Mouse (Mus musculus): ENCODE results near the gene Bmp6. TPM values are rescaled to one million over a fixed set of nuclear protein-coding genes. Genes with fewer than 3 reads are reported as not detected.
A peak's percentile ranks its signal among the peaks of the same experiment; 100 is the strongest.

Gene Bmp6
- polyA plus RNA-seq, 1 experiment from 2014 or later, result 0.27 TPM

- Histone ChIP-seq H3K27ac (ENCODE audit: low read depth, low read length) (no peak overlapping the region), H3K36me3 (ENCODE audit: control insufficient read depth, insufficient read depth, low read length) (no peaks in the 10 kb centered on the region), H3K4me3 (ENCODE audit: low read depth, low read length) (no peak overlapping the region), H3K27me3 (replicated peaks; ENCODE audit: control insufficient read depth, insufficient read depth, low read length) (no peaks in the 10 kb centered on the region), H3K9me3 (ENCODE audit: control insufficient read depth, low read length) (no peaks in the 10 kb centered on the region), H3K4me1 (replicated peaks; ENCODE audit: control insufficient read depth, insufficient read depth, low read length) (no peaks in the 10 kb centered on the region), H3K9ac (ENCODE audit: low read depth, low read length) (no peak overlapping the region), H3K4me2 (no peak overlapping the region)
- DNase-seq (ENCODE audit: low spot score) (no peak), ATAC-seq (replicated peaks; ENCODE audit: low FRiP score) (no peak)
- 32% methylated on average over 2 of the region's 2 CpGs for WGBS
Measured at GRCm38 (mm10) chr13:38327377-38327776, 17.5 kb upstream of the Bmp6 start.

DNA sequence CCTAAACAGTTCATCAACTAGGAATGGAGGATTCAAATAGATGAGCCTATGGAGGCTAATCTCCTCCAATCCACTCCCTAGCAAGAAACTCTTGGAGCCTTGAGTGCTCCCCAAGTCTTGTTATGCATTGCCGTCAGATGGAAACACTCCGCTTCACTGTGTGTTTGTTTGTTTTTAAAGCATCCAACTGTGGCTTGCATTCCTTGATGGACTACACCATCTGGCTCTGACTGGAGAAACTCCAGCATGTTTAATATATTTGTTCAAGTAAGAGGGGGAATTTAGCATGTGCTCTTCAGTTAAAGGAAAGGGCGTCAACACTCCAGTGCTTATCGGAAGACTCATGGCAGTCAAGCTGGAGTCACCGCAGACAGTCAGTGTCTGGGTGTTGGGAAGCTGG, 11.4 kb upstream of the Bmp6 start:
- Histone ChIP-seq H3K36me3 (ENCODE audit: control insufficient read depth, insufficient read depth, low read length) (no peaks in the 10 kb centered on the region), H3K27me3 (replicated peaks; ENCODE audit: control insufficient read depth, insufficient read depth, low read length) (no peaks in the 10 kb centered on the region), H3K9me3 (ENCODE audit: control insufficient read depth, low read length) (no peaks in the 10 kb centered on the region), H3K27ac (ENCODE audit: low read depth, low read length) (no peak overlapping the region), H3K4me3 (ENCODE audit: low read depth, low read length) (no peak overlapping the region), H3K4me1 (replicated peaks; ENCODE audit: control insufficient read depth, insufficient read depth, low read length) (no peaks in the 10 kb centered on the region), H3K9ac (ENCODE audit: low read depth, low read length) (no peak overlapping the region), H3K4me2 (no peak overlapping the region)
- DNase-seq (ENCODE audit: low spot score) (no peak), ATAC-seq (replicated peaks; ENCODE audit: low FRiP score) (no peak)
- WGBS, result 89% methylated on average over 5 of the region's 5 CpGs

- Histone ChIP-seq H3K4me2 (no peak overlapping the region), H3K9ac (ENCODE audit: low read depth, low read length) (no peak overlapping the region), H3K4me3 (ENCODE audit: low read depth, low read length) (no peak overlapping the region), H3K9me3 (ENCODE audit: control insufficient read depth, low read length) (no peaks in the 10 kb centered on the region), H3K27me3 (replicated peaks; ENCODE audit: control insufficient read depth, insufficient read depth, low read length) (peaks cover 40% of the 10 kb centered on the region), H3K27ac (ENCODE audit: low read depth, low read length) (no peak overlapping the region), H3K36me3 (ENCODE audit: control insufficient read depth, insufficient read depth, low read length) (no peaks in the 10 kb centered on the region), H3K4me1 (replicated peaks; ENCODE audit: control insufficient read depth, insufficient read depth, low read length) (0 out of 2 replicates have a peak, but pooled peaks cover 4% of the 10 kb centered on the region)
- 32% methylated on average over 7 of the region's 7 CpGs for WGBS
- peak; percentile 42 for DNase-seq (ENCODE audit: low spot score)
- ATAC-seq (replicated peaks; ENCODE audit: low FRiP score), result no peak
Measured at GRCm38 (mm10) chr13:38342598-38342997, 2.3 kb upstream of the Bmp6 start.

GRCm38 (mm10) chr13:38343202-38343601, 1.7 kb upstream of the Bmp6 start:
- H3K9me3 ChIP-seq (ENCODE audit: control insufficient read depth, low read length), result no peaks in the 10 kb centered on the region
- H3K27me3 ChIP-seq (replicated peaks; ENCODE audit: control insufficient read depth, insufficient read depth, low read length), result peaks cover 46% of the 10 kb centered on the region
- H3K36me3 ChIP-seq (ENCODE audit: control insufficient read depth, insufficient read depth, low read length), result no peaks in the 10 kb centered on the region
- ATAC-seq (replicated peaks; ENCODE audit: low FRiP score), result no peak
- DNase-seq (ENCODE audit: low spot score), result no peak
- H3K27ac ChIP-seq (ENCODE audit: low read depth, low read length), result no peak overlapping the region
- H3K9ac ChIP-seq (ENCODE audit: low read depth, low read length), result no peak overlapping the region
- no peak overlapping the region for H3K4me3 ChIP-seq (ENCODE audit: low read depth, low read length)
- 64% methylated on average over 2 of the region's 2 CpGs for WGBS
- H3K4me2 ChIP-seq, result no peak overlapping the region
- 0 out of 2 replicates have a peak, but pooled peaks cover 4% of the 10 kb centered on the region for H3K4me1 ChIP-seq (replicated peaks; ENCODE audit: control insufficient read depth, insufficient read depth, low read length)

DNA sequence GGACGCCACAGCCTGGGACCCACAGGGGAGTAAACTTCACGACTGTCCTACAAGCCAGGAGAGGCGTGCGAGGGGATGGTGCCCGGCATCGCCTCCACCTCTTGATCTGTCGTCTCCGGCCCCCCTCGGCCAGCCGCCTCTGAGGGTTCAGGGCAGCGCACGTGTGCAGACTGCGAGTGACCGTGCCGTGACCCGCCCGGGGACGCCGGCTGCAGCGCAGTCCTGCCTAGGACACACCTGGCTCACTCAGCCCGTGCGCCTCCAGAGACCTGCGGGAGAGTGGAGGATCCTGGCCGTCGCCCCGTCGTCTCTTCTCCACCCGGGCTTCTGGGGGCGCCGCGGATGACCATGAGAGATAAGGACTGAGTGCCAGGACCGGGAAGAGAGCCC, 519 bp downstream of the Bmp6 start:
- DNase-seq (ENCODE audit: low spot score) (no peak), ATAC-seq (replicated peaks; ENCODE audit: low FRiP score) (0 out of 2 replicates have a peak, but pooled peaks have one; percentile 22)
- no peak overlapping the region for H3K9ac ChIP-seq (ENCODE audit: low read depth, low read length)
- H3K4me3 ChIP-seq (ENCODE audit: low read depth, low read length), result peak overlapping the region; percentile 47
- H3K27me3 ChIP-seq (replicated peaks; ENCODE audit: control insufficient read depth, insufficient read depth, low read length), result peaks cover 54% of the 10 kb centered on the region
- 0 out of 2 replicates have a peak, but pooled peaks cover 4% of the 10 kb centered on the region for H3K4me1 ChIP-seq (replicated peaks; ENCODE audit: control insufficient read depth, insufficient read depth, low read length)
- 3% methylated on average over 31 of the region's 32 CpGs for WGBS
- no peak overlapping the region for H3K27ac ChIP-seq (ENCODE audit: low read depth, low read length)
- no peaks in the 10 kb centered on the region for H3K9me3 ChIP-seq (ENCODE audit: control insufficient read depth, low read length)
- H3K36me3 ChIP-seq (ENCODE audit: control insufficient read depth, insufficient read depth, low read length), result no peaks in the 10 kb centered on the region
- H3K4me2 ChIP-seq, result peak overlapping the region; percentile 75

- Histone ChIP-seq H3K4me1 (replicated peaks; ENCODE audit: control insufficient read depth, insufficient read depth, low read length) (peaks cover 4% of the 10 kb centered on the region; the same call in 1 of the 2 replicates), H3K4me2 (peak overlapping the region; percentile 75), H3K4me3 (ENCODE audit: low read depth, low read length) (peak overlapping the region; percentile 47), H3K9ac (ENCODE audit: low read depth, low read length) (no peak overlapping the region), H3K9me3 (ENCODE audit: control insufficient read depth, low read length) (no peaks in the 10 kb centered on the region), H3K27ac (ENCODE audit: low read depth, low read length) (no peak overlapping the region), H3K27me3 (replicated peaks; ENCODE audit: control insufficient read depth, insufficient read depth, low read length) (peaks cover 54% of the 10 kb centered on the region), H3K36me3 (ENCODE audit: control insufficient read depth, insufficient read depth, low read length) (no peaks in the 10 kb centered on the region)
- ATAC-seq (replicated peaks; ENCODE audit: low FRiP score) (no peak), DNase-seq (ENCODE audit: low spot score) (peak; percentile 53)
- WGBS, result 3% methylated on average over 63 of the region's 63 CpGs
Measured at GRCm38 (mm10) chr13:38346096-38346915, 1.4 kb downstream of the Bmp6 start.

- peak overlapping the region; percentile 18; the same call in 1 of the 2 replicates for H3K4me3 ChIP-seq (ENCODE audit: low read depth, low read length)
- H3K9ac ChIP-seq (ENCODE audit: low read depth, low read length), result no peak overlapping the region
- no peaks in the 10 kb centered on the region for H3K36me3 ChIP-seq (ENCODE audit: control insufficient read depth, insufficient read depth, low read length)
- no peak for ATAC-seq (replicated peaks; ENCODE audit: low FRiP score)
- H3K27me3 ChIP-seq (replicated peaks; ENCODE audit: control insufficient read depth, insufficient read depth, low read length), result peaks cover 54% of the 10 kb centered on the region
- WGBS, result 10% methylated on average over 19 of the region's 19 CpGs
- no peak for DNase-seq (ENCODE audit: low spot score)
- H3K4me1 ChIP-seq (replicated peaks; ENCODE audit: control insufficient read depth, insufficient read depth, low read length), result peaks cover 7% of the 10 kb centered on the region; the same call in 1 of the 2 replicates
- no peak overlapping the region for H3K27ac ChIP-seq (ENCODE audit: low read depth, low read length)
- no peaks in the 10 kb centered on the region for H3K9me3 ChIP-seq (ENCODE audit: control insufficient read depth, low read length)
- peak overlapping the region; percentile 75 for H3K4me2 ChIP-seq
Measured at GRCm38 (mm10) chr13:38347021-38347774, 2.3 kb downstream of the Bmp6 start.

GRCm38 (mm10) chr13:38347775-38348135, 2.8 kb downstream of the Bmp6 start:
- H3K9me3 ChIP-seq (ENCODE audit: control insufficient read depth, low read length), result no peaks in the 10 kb centered on the region
- H3K27ac ChIP-seq (ENCODE audit: low read depth, low read length), result no peak overlapping the region
- no peaks in the 10 kb centered on the region for H3K36me3 ChIP-seq (ENCODE audit: control insufficient read depth, insufficient read depth, low read length)
- peaks cover 54% of the 10 kb centered on the region for H3K27me3 ChIP-seq (replicated peaks; ENCODE audit: control insufficient read depth, insufficient read depth, low read length)
- 38% methylated on average over 5 of the region's 5 CpGs for WGBS
- peak overlapping the region; percentile 23; the same call in 1 of the 2 replicates for H3K4me2 ChIP-seq
- no peak for DNase-seq (ENCODE audit: low spot score)
- peaks cover 7% of the 10 kb centered on the region; the same call in 1 of the 2 replicates for H3K4me1 ChIP-seq (replicated peaks; ENCODE audit: control insufficient read depth, insufficient read depth, low read length)
- no peak overlapping the region for H3K4me3 ChIP-seq (ENCODE audit: low read depth, low read length)
- H3K9ac ChIP-seq (ENCODE audit: low read depth, low read length), result no peak overlapping the region
- no peak for ATAC-seq (replicated peaks; ENCODE audit: low FRiP score)

All from liver, embryonic 11.5 days (tissue).